Mouse (Mus musculus) brain, embryonic 14.5 days (tissue): ENCODE measurements around the gene Col6a2.

ENCODE experiments used
- CTCF ChIP-seq: fragments of 200-500 bp; IDR thresholded peaks from 2 replicates; pipeline ENCODE4 v1.5.1; 2012; ENCODE audit warnings: inconsistent platforms, mild to moderate bottlenecking, moderate library complexity, borderline replicate concordance; ENCODE audit not compliant: insufficient read depth, insufficient read length; ENCODE audit errors: extremely low read depth
- POLR2A ChIP-seq: fragments of 200-500 bp; IDR thresholded peaks from 2 replicates; pipeline ENCODE4 v1.6.1; 2012; ENCODE audit warnings: mild to moderate bottlenecking, inconsistent platforms, borderline replicate concordance; ENCODE audit not compliant: poor library complexity, insufficient read depth, insufficient read length, severe bottlenecking; ENCODE audit errors: extremely low read depth

DNA sequence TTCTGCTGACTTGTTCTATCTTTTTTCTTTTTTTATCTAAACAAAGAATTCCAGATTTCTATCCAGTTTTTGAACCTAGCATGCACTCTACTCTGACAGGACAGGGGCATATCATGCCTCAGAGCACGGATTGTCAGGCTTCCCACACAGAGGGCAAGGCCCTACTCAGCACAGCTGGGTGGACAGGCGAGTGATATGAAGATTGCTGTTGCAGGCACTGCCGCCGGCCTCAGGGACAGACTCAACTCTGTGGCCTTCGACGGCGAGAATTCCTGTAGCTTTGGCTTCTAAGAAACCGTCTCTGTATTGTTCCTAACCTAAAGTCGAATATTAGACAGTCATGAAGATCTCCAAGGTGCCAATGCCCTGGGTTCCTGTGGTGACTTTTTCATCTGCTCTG, 20.0 kb upstream of the Col6a2 start:
- TF ChIP-seq CTCF (no peak), POLR2A (no peak)
